Mouse (Mus musculus): Measurements from ENCODE around the gene Gabpa. TPM values are rescaled to one million over a fixed set of nuclear protein-coding genes. Genes with fewer than 3 reads are reported as not detected.

The Gabpa gene
- polyA plus RNA-seq, 1 experiment: 64.0 TPM

- TF ChIP-seq POLR2A (IDR thresholded peaks at IDR 0.05; ENCODE audit: low read depth, low read length) (no peak), CTCF (IDR thresholded peaks at IDR 0.05; ENCODE audit: borderline replicate concordance, insufficient read depth, low read length) (no peak)
- Histone ChIP-seq H3K4me1 (ENCODE audit: control insufficient read depth, insufficient read depth, low read length) (no peaks in the 10 kb centered on the region), H3K4me3 (ENCODE audit: insufficient read depth, low read length) (no peak overlapping the region), H3K27ac (ENCODE audit: insufficient read depth, low read length) (no peak overlapping the region)
These were observed 47.1 kb downstream of the Gabpa start for GRCm38 (mm10) chr16:84881754-84882321.

GRCm38 (mm10) chr16:84884572-84884971 lies 49.8 kb downstream of the Gabpa start:
- H3K4me1 ChIP-seq (ENCODE audit: control insufficient read depth, insufficient read depth, low read length): no peaks in the 10 kb centered on the region
- H3K27ac ChIP-seq (ENCODE audit: insufficient read depth, low read length): no peak overlapping the region
- TF ChIP-seq CTCF (IDR thresholded peaks at IDR 0.05; ENCODE audit: borderline replicate concordance, insufficient read depth, low read length): no peak
- TF ChIP-seq POLR2A (IDR thresholded peaks at IDR 0.05; ENCODE audit: low read depth, low read length): no peak
- no peak overlapping the region for H3K4me3 ChIP-seq (ENCODE audit: insufficient read depth, low read length)

GRCm38 (mm10) chr16:84902995-84903394 lies 68.3 kb downstream of the Gabpa start:
- TF ChIP-seq POLR2A (IDR thresholded peaks at IDR 0.05; ENCODE audit: low read depth, low read length) (no peak), CTCF (IDR thresholded peaks at IDR 0.05; ENCODE audit: borderline replicate concordance, insufficient read depth, low read length) (no peak)
- H3K27ac ChIP-seq (ENCODE audit: insufficient read depth, low read length): no peak overlapping the region
- no peak overlapping the region for H3K4me3 ChIP-seq (ENCODE audit: insufficient read depth, low read length)
- no peaks in the 10 kb centered on the region for H3K4me1 ChIP-seq (ENCODE audit: control insufficient read depth, insufficient read depth, low read length)

GRCm38 (mm10) chr16:84911477-84912165 lies 76.9 kb downstream of the Gabpa start:
- no peak for TF ChIP-seq CTCF (IDR thresholded peaks at IDR 0.05; ENCODE audit: borderline replicate concordance, insufficient read depth, low read length)
- TF ChIP-seq POLR2A (IDR thresholded peaks at IDR 0.05; ENCODE audit: low read depth, low read length): no peak
- Histone ChIP-seq H3K4me3 (ENCODE audit: insufficient read depth, low read length) (no peak overlapping the region), H3K27ac (ENCODE audit: insufficient read depth, low read length) (no peak overlapping the region), H3K4me1 (ENCODE audit: control insufficient read depth, insufficient read depth, low read length) (no peaks in the 10 kb centered on the region)

Other genes with a start within 250 kb of the Gabpa start
- 23.2 and 26.8 TPM in 2 replicates for gene Mrpl39, start 99.2 kb upstream of the Gabpa start, polyA plus RNA-seq (2011; ENCODE audit: insufficient read length, low read depth, missing spikeins)
- gene Jam2, start 60.8 kb upstream of the Gabpa start, polyA plus RNA-seq (2011; ENCODE audit: insufficient read length, low read depth, missing spikeins): 5.5 and 6.8 TPM in 2 replicates
- 264 and 270 TPM in 2 replicates for gene Atp5j, start 700 bp downstream of the Gabpa start, polyA plus RNA-seq (2011; ENCODE audit: insufficient read length, low read depth, missing spikeins)